Mouse (Mus musculus): ENCODE results near the gene March6. TPM values are rescaled to one million over a fixed set of nuclear protein-coding genes. Genes with fewer than 3 reads are reported as not detected.

The March6 gene
- polyA plus RNA-seq, 1 experiment from 2014 or later, result 35.5 TPM

GRCm38 (mm10) chr15:31476678-31477077 lies 54.2 kb downstream of the March6 start:
- H3K36me3 ChIP-seq (ENCODE audit: control insufficient read depth, insufficient read depth, low read length), result peaks cover 77% of the 10 kb centered on the region
- no peaks in the 10 kb centered on the region for H3K9me3 ChIP-seq (ENCODE audit: control insufficient read depth, low read length)
- no peak for ATAC-seq (ENCODE audit: low read depth)
- no peak overlapping the region for H3K4me2 ChIP-seq (ENCODE audit: low read depth, low read length)
- DNase-seq (ENCODE audit: low spot score), result no peak
- H3K4me3 ChIP-seq (ENCODE audit: low read depth, low read length), result no peak overlapping the region
- no peak overlapping the region for H3K9ac ChIP-seq (ENCODE audit: low read depth, low read length)
- H3K27ac ChIP-seq (replicated peaks; ENCODE audit: low read depth, low read length), result no peak overlapping the region
- no peaks in the 10 kb centered on the region for H3K4me1 ChIP-seq (ENCODE audit: control insufficient read depth, insufficient read depth, low read length)
- WGBS, result 93% methylated on average over 1 of the region's 1 CpGs
- no peaks in the 10 kb centered on the region for H3K27me3 ChIP-seq (replicated peaks; ENCODE audit: control insufficient read depth, insufficient read depth, low read length)

- no peak overlapping the region for H3K9ac ChIP-seq (ENCODE audit: low read depth, low read length)
- DNase-seq (ENCODE audit: low spot score) (no peak), ATAC-seq (ENCODE audit: low read depth) (no peak)
- H3K9me3 ChIP-seq (ENCODE audit: control insufficient read depth, low read length), result no peaks in the 10 kb centered on the region
- no peak overlapping the region for H3K4me2 ChIP-seq (ENCODE audit: low read depth, low read length)
- H3K4me3 ChIP-seq (ENCODE audit: low read depth, low read length), result no peak overlapping the region
- no peaks in the 10 kb centered on the region for H3K27me3 ChIP-seq (replicated peaks; ENCODE audit: control insufficient read depth, insufficient read depth, low read length)
- no peak overlapping the region for H3K27ac ChIP-seq (replicated peaks; ENCODE audit: low read depth, low read length)
- no peaks in the 10 kb centered on the region for H3K4me1 ChIP-seq (ENCODE audit: control insufficient read depth, insufficient read depth, low read length)
- H3K36me3 ChIP-seq (ENCODE audit: control insufficient read depth, insufficient read depth, low read length), result peaks cover 72% of the 10 kb centered on the region
- 81% methylated on average over 4 of the region's 4 CpGs for WGBS
Measured at GRCm38 (mm10) chr15:31472645-31473574, 57.9 kb downstream of the March6 start.

- peaks cover 76% of the 10 kb centered on the region for H3K36me3 ChIP-seq (ENCODE audit: control insufficient read depth, insufficient read depth, low read length)
- H3K9ac ChIP-seq (ENCODE audit: low read depth, low read length), result no peak overlapping the region
- no peaks in the 10 kb centered on the region for H3K4me1 ChIP-seq (ENCODE audit: control insufficient read depth, insufficient read depth, low read length)
- 90% methylated on average over 4 of the region's 4 CpGs for WGBS
- H3K4me3 ChIP-seq (ENCODE audit: low read depth, low read length), result no peak overlapping the region
- no peak overlapping the region for H3K4me2 ChIP-seq (ENCODE audit: low read depth, low read length)
- H3K27ac ChIP-seq (replicated peaks; ENCODE audit: low read depth, low read length), result no peak overlapping the region
- H3K9me3 ChIP-seq (ENCODE audit: control insufficient read depth, low read length), result no peaks in the 10 kb centered on the region
- DNase-seq (ENCODE audit: low spot score) (no peak), ATAC-seq (ENCODE audit: low read depth) (no peak)
- H3K27me3 ChIP-seq (replicated peaks; ENCODE audit: control insufficient read depth, insufficient read depth, low read length), result no peaks in the 10 kb centered on the region
Measured at GRCm38 (mm10) chr15:31471529-31471928, 59.3 kb downstream of the March6 start.

GRCm38 (mm10) chr15:31469497-31469896 lies 61.4 kb downstream of the March6 start:
- H3K27ac ChIP-seq (replicated peaks; ENCODE audit: low read depth, low read length), result no peak overlapping the region
- no peak overlapping the region for H3K4me2 ChIP-seq (ENCODE audit: low read depth, low read length)
- no peaks in the 10 kb centered on the region for H3K4me1 ChIP-seq (ENCODE audit: control insufficient read depth, insufficient read depth, low read length)
- H3K36me3 ChIP-seq (ENCODE audit: control insufficient read depth, insufficient read depth, low read length), result peaks cover 78% of the 10 kb centered on the region
- H3K9me3 ChIP-seq (ENCODE audit: control insufficient read depth, low read length), result no peaks in the 10 kb centered on the region
- ATAC-seq (ENCODE audit: low read depth) (no peak), DNase-seq (ENCODE audit: low spot score) (no peak)
- WGBS, result 87% methylated on average over 4 of the region's 4 CpGs
- no peak overlapping the region for H3K4me3 ChIP-seq (ENCODE audit: low read depth, low read length)
- H3K27me3 ChIP-seq (replicated peaks; ENCODE audit: control insufficient read depth, insufficient read depth, low read length), result no peaks in the 10 kb centered on the region
- H3K9ac ChIP-seq (ENCODE audit: low read depth, low read length), result no peak overlapping the region

- Histone ChIP-seq H3K27ac (replicated peaks; ENCODE audit: low read depth, low read length) (no peak overlapping the region), H3K9me3 (ENCODE audit: control insufficient read depth, low read length) (no peaks in the 10 kb centered on the region), H3K4me3 (ENCODE audit: low read depth, low read length) (no peak overlapping the region), H3K4me1 (ENCODE audit: control insufficient read depth, insufficient read depth, low read length) (no peaks in the 10 kb centered on the region), H3K9ac (ENCODE audit: low read depth, low read length) (no peak overlapping the region), H3K36me3 (ENCODE audit: control insufficient read depth, insufficient read depth, low read length) (peaks cover 76% of the 10 kb centered on the region), H3K4me2 (ENCODE audit: low read depth, low read length) (no peak overlapping the region), H3K27me3 (replicated peaks; ENCODE audit: control insufficient read depth, insufficient read depth, low read length) (no peaks in the 10 kb centered on the region)
- ATAC-seq (ENCODE audit: low read depth) (no peak), DNase-seq (ENCODE audit: low spot score) (no peak)
- WGBS, result 92% methylated on average over 5 of the region's 5 CpGs
Measured at GRCm38 (mm10) chr15:31468806-31469205, 62.0 kb downstream of the March6 start.

- no peak overlapping the region for H3K4me2 ChIP-seq (ENCODE audit: low read depth, low read length)
- no peaks in the 10 kb centered on the region for H3K4me1 ChIP-seq (ENCODE audit: control insufficient read depth, insufficient read depth, low read length)
- ATAC-seq (ENCODE audit: low read depth) (no peak), DNase-seq (ENCODE audit: low spot score) (no peak)
- H3K9ac ChIP-seq (ENCODE audit: low read depth, low read length), result no peak overlapping the region
- H3K27me3 ChIP-seq (replicated peaks; ENCODE audit: control insufficient read depth, insufficient read depth, low read length), result no peaks in the 10 kb centered on the region
- H3K4me3 ChIP-seq (ENCODE audit: low read depth, low read length), result no peak overlapping the region
- no peak overlapping the region for H3K27ac ChIP-seq (replicated peaks; ENCODE audit: low read depth, low read length)
- peaks cover 92% of the 10 kb centered on the region for H3K36me3 ChIP-seq (ENCODE audit: control insufficient read depth, insufficient read depth, low read length)
- 100% methylated on average over 1 of the region's 1 CpGs for WGBS
- no peaks in the 10 kb centered on the region for H3K9me3 ChIP-seq (ENCODE audit: control insufficient read depth, low read length)
Measured at GRCm38 (mm10) chr15:31466749-31467148, 64.1 kb downstream of the March6 start.

GRCm38 (mm10) chr15:31466295-31466694 lies 64.6 kb downstream of the March6 start:
- peaks cover 93% of the 10 kb centered on the region for H3K36me3 ChIP-seq (ENCODE audit: control insufficient read depth, insufficient read depth, low read length)
- H3K4me3 ChIP-seq (ENCODE audit: low read depth, low read length), result no peak overlapping the region
- H3K4me1 ChIP-seq (ENCODE audit: control insufficient read depth, insufficient read depth, low read length), result no peaks in the 10 kb centered on the region
- H3K9ac ChIP-seq (ENCODE audit: low read depth, low read length), result no peak overlapping the region
- 91% methylated on average over 5 of the region's 5 CpGs for WGBS
- no peaks in the 10 kb centered on the region for H3K9me3 ChIP-seq (ENCODE audit: control insufficient read depth, low read length)
- no peaks in the 10 kb centered on the region for H3K27me3 ChIP-seq (replicated peaks; ENCODE audit: control insufficient read depth, insufficient read depth, low read length)
- H3K27ac ChIP-seq (replicated peaks; ENCODE audit: low read depth, low read length), result no peak overlapping the region
- ATAC-seq (ENCODE audit: low read depth) (no peak), DNase-seq (ENCODE audit: low spot score) (no peak)
- H3K4me2 ChIP-seq (ENCODE audit: low read depth, low read length), result no peak overlapping the region

GRCm38 (mm10) chr15:31465806-31466205 lies 65.0 kb downstream of the March6 start:
- Histone ChIP-seq H3K9me3 (ENCODE audit: control insufficient read depth, low read length) (no peaks in the 10 kb centered on the region), H3K27me3 (replicated peaks; ENCODE audit: control insufficient read depth, insufficient read depth, low read length) (no peaks in the 10 kb centered on the region), H3K9ac (ENCODE audit: low read depth, low read length) (no peak overlapping the region), H3K27ac (replicated peaks; ENCODE audit: low read depth, low read length) (no peak overlapping the region), H3K4me3 (ENCODE audit: low read depth, low read length) (no peak overlapping the region), H3K4me2 (ENCODE audit: low read depth, low read length) (no peak overlapping the region), H3K4me1 (ENCODE audit: control insufficient read depth, insufficient read depth, low read length) (no peaks in the 10 kb centered on the region), H3K36me3 (ENCODE audit: control insufficient read depth, insufficient read depth, low read length) (peaks cover 93% of the 10 kb centered on the region)
- ATAC-seq (ENCODE audit: low read depth), result no peak
- 95% methylated on average over 2 of the region's 2 CpGs for WGBS
- DNase-seq (ENCODE audit: low spot score), result no peak

- ATAC-seq (ENCODE audit: low read depth) (no peak), DNase-seq (ENCODE audit: low spot score) (no peak)
- 84% methylated on average over 2 of the region's 2 CpGs for WGBS
- no peak overlapping the region for H3K4me2 ChIP-seq (ENCODE audit: low read depth, low read length)
- H3K4me1 ChIP-seq (ENCODE audit: control insufficient read depth, insufficient read depth, low read length), result no peaks in the 10 kb centered on the region
- H3K9me3 ChIP-seq (ENCODE audit: control insufficient read depth, low read length), result no peaks in the 10 kb centered on the region
- no peak overlapping the region for H3K27ac ChIP-seq (replicated peaks; ENCODE audit: low read depth, low read length)
- no peaks in the 10 kb centered on the region for H3K27me3 ChIP-seq (replicated peaks; ENCODE audit: control insufficient read depth, insufficient read depth, low read length)
- peaks cover 86% of the 10 kb centered on the region for H3K36me3 ChIP-seq (ENCODE audit: control insufficient read depth, insufficient read depth, low read length)
- H3K4me3 ChIP-seq (ENCODE audit: low read depth, low read length), result no peak overlapping the region
- no peak overlapping the region for H3K9ac ChIP-seq (ENCODE audit: low read depth, low read length)
Measured at GRCm38 (mm10) chr15:31460571-31460970, 70.3 kb downstream of the March6 start.
